Mouse (Mus musculus) brain, embryonic 18.5 days (tissue): ENCODE measurements at regions not wholly inside any gene's neighbourhood (a gene's known extent, or its start where the extent isn't known, plus 50 kb on each side); places are given as distances from the start of the nearest gene placed in this dataset.

ENCODE experiments used
- DNase-seq: peaks from one replicate; pipeline ENCODE4 v3.0.0-alpha.2; 2012; ENCODE audit warnings: low read depth, low spot score

DNA sequence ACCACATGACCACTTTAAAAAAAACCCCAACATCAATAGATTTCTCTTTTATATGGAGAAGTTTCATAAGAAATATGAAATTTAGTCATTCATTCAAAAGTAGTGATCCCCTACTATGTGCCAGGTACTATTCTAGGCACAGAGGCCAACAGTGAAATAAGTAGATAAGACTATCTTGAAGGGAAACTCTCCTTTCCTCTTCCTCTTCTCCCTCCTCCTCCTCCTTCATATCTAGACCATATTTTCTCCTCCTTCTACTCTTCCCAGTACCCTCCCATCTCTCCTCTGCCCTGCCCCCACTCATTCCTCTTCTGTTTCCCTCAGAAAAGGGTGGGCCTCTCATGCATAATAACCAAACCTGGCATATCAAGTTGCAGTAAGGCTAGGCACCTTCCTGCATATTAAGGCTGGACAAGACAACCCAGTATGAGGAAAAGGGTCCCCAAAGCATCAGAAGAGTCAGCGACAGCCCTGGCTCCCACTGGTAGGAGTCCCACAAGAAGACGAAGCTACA, 54.4 kb upstream of the Prickle1 start:
- no peak for DNase-seq

DNA sequence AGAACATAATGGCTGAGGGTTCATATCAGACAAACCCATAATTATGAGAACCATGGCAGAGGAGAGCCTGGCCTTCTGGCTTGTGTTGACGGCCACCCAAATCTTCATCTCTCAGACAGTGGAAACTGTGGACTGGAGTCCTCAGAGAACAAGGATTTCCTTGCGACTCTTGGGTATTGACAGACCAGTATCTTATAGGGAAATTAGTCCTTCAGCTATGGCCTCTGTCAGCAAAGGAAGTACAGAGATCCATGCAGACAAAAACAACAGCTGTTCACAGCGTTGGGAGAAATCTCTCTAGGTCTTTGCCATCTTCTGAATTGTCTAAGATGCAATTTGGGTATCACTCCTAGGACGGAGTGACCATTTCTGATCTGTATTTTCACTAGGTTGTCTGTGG, 53.0 kb upstream of the Prickle1 start:
- no peak for DNase-seq

GRCm38 (mm10) chr15:93646820-93647219, 51.1 kb upstream of the Prickle1 start:
- peak; percentile 10 for DNase-seq

DNA sequence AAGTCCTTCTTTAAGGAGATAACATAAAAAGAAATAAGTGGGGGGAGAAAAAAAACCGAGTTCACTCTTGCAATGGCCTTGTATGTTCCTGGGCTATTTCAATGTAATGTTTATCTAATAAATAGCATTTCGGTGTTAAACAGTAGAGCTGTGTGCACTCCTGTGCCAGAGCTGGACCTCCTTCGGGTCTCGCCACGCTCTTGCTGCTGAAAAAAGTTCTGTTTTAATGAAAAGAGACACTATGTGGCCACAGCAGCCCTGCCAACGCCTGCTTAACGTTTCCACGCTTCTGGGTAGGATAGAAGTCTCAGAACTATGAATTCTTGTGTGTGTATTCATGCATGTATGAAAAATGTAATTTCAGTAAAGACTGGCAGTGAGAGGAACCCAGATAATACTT, 50.3 kb upstream of the Prickle1 start:
- DNase-seq: no peak
